Mouse (Mus musculus): ENCODE measurements around the gene Eno3. TPM values are rescaled to one million over a fixed set of nuclear protein-coding genes. Genes with fewer than 3 reads are reported as not detected.

The Eno3 gene
- polyA plus RNA-seq, 1 experiment from 2014 or later, result 12.0 TPM

GRCm38 (mm10) chr11:70697376-70697775 is 40.4 kb downstream of the Eno3 start:
- no peaks in the 10 kb centered on the region for H3K9me3 ChIP-seq
- H3K27me3 ChIP-seq, result 0 out of 2 replicates have a peak, but pooled peaks cover 2% of the 10 kb centered on the region
- H3K4me1 ChIP-seq, result peaks cover 19% of the 10 kb centered on the region
- H3K4me2 ChIP-seq (replicated peaks), result no peak overlapping the region
- 75% methylated on average over 3 of the region's 3 CpGs for WGBS
- H3K36me3 ChIP-seq, result no peaks in the 10 kb centered on the region
- no peak for ATAC-seq (ENCODE audit: low FRiP score, low read depth)
- H3K27ac ChIP-seq (replicated peaks), result no peak overlapping the region
- H3K9ac ChIP-seq (replicated peaks), result no peak overlapping the region
- no peak overlapping the region for H3K4me3 ChIP-seq

GRCm38 (mm10) chr11:70699051-70699450 is 42.0 kb downstream of the Eno3 start:
- Histone ChIP-seq H3K4me1 (peaks cover 24% of the 10 kb centered on the region), H3K27me3 (0 out of 2 replicates have a peak, but pooled peaks cover 2% of the 10 kb centered on the region), H3K27ac (replicated peaks) (no peak overlapping the region), H3K9ac (replicated peaks) (no peak overlapping the region), H3K4me3 (no peak overlapping the region), H3K36me3 (peaks cover 6% of the 10 kb centered on the region), H3K4me2 (replicated peaks) (no peak overlapping the region; the same call in 1 of the 2 replicates), H3K9me3 (no peaks in the 10 kb centered on the region)
- no peak for ATAC-seq (ENCODE audit: low FRiP score, low read depth)
- 77% methylated on average over 2 of the region's 2 CpGs for WGBS

- H3K27me3 ChIP-seq, result 0 out of 2 replicates have a peak, but pooled peaks cover 2% of the 10 kb centered on the region
Observed at GRCm38 (mm10) chr11:70699722-70700556, 42.9 kb downstream of the Eno3 start, which contains the start of the genes Inca1 and Kif1c. TSS of gene Inca1 (minus strand) at chr11:70700155. TSS of gene Kif1c (plus strand) at chr11:70700548.

GRCm38 (mm10) chr11:70700613-70701012 is 43.6 kb downstream of the Eno3 start:
- WGBS, result 0% methylated on average over 34 of the region's 34 CpGs
- peak; percentile 42 for ATAC-seq (ENCODE audit: low FRiP score, low read depth)
- Histone ChIP-seq H3K4me3 (peak overlapping the region; percentile 89), H3K27ac (replicated peaks) (peak overlapping the region; percentile 91), H3K36me3 (peaks cover 22% of the 10 kb centered on the region), H3K27me3 (0 out of 2 replicates have a peak, but pooled peaks cover 2% of the 10 kb centered on the region), H3K9ac (replicated peaks) (peak overlapping the region; percentile 90), H3K4me2 (replicated peaks) (peak overlapping the region; percentile 84), H3K4me1 (peaks cover 24% of the 10 kb centered on the region), H3K9me3 (no peaks in the 10 kb centered on the region)

More at GRCm38 (mm10) chr11:70699722-70700556, 42.9 kb downstream of the Eno3 start, which contains the start of the genes Inca1 and Kif1c:
- H3K9me3 ChIP-seq, result no peaks in the 10 kb centered on the region
- peak within 1 kb of the TSS; percentile 91 for H3K27ac ChIP-seq (replicated peaks)
- ATAC-seq (ENCODE audit: low FRiP score, low read depth), result peak; percentile 93
- H3K4me2 ChIP-seq (replicated peaks), result peak within 1 kb of the TSS; percentile 84
- WGBS, result under 1% methylated on average over 59 of the region's 69 CpGs
- peak within 1 kb of the TSS; percentile 89 for H3K4me3 ChIP-seq
- peaks cover 24% of the 10 kb centered on the region for H3K4me1 ChIP-seq
- peaks cover 15% of the 10 kb centered on the region for H3K36me3 ChIP-seq
- peak within 1 kb of the TSS; percentile 90 for H3K9ac ChIP-seq (replicated peaks)

GRCm38 (mm10) chr11:70701221-70701955 is 44.4 kb downstream of the Eno3 start:
- H3K4me3 ChIP-seq, result peak overlapping the region; percentile 89
- peak; percentile 10; the same call in 1 of the 2 replicates for ATAC-seq (ENCODE audit: low FRiP score, low read depth)
- H3K27me3 ChIP-seq, result 0 out of 2 replicates have a peak, but pooled peaks cover 2% of the 10 kb centered on the region
- H3K36me3 ChIP-seq, result peaks cover 30% of the 10 kb centered on the region
- peak overlapping the region; percentile 90 for H3K9ac ChIP-seq (replicated peaks)
- no peak overlapping the region for H3K27ac ChIP-seq (replicated peaks)
- 12% methylated on average over 10 of the region's 10 CpGs for WGBS
- no peaks in the 10 kb centered on the region for H3K9me3 ChIP-seq
- H3K4me2 ChIP-seq (replicated peaks), result peak overlapping the region; percentile 84
- H3K4me1 ChIP-seq, result peaks cover 24% of the 10 kb centered on the region

GRCm38 (mm10) chr11:70701984-70702733 is 45.2 kb downstream of the Eno3 start:
- H3K27ac ChIP-seq (replicated peaks), result no peak overlapping the region
- H3K9ac ChIP-seq (replicated peaks), result peak overlapping the region; percentile 90; the same call in 1 of the 2 replicates
- 0 out of 2 replicates have a peak, but pooled peaks cover 2% of the 10 kb centered on the region for H3K27me3 ChIP-seq
- H3K4me2 ChIP-seq (replicated peaks), result peak overlapping the region; percentile 84; the same call in 1 of the 2 replicates
- H3K4me3 ChIP-seq, result peak overlapping the region; percentile 89; the same call in 1 of the 2 replicates
- H3K9me3 ChIP-seq, result no peaks in the 10 kb centered on the region
- peaks cover 24% of the 10 kb centered on the region for H3K4me1 ChIP-seq
- no peak for ATAC-seq (ENCODE audit: low FRiP score, low read depth)
- H3K36me3 ChIP-seq, result peaks cover 37% of the 10 kb centered on the region
- WGBS, result 84% methylated on average over 6 of the region's 6 CpGs

- 76% methylated on average over 6 of the region's 6 CpGs for WGBS
- H3K36me3 ChIP-seq, result peaks cover 43% of the 10 kb centered on the region
Observed at GRCm38 (mm10) chr11:70702781-70703180, 45.8 kb downstream of the Eno3 start.

GRCm38 (mm10) chr11:70706127-70706526 is 49.1 kb downstream of the Eno3 start:
- H3K27me3 ChIP-seq, result no peaks in the 10 kb centered on the region
- no peak for ATAC-seq (ENCODE audit: low FRiP score, low read depth)
- peaks cover 73% of the 10 kb centered on the region for H3K36me3 ChIP-seq
- H3K9me3 ChIP-seq, result no peaks in the 10 kb centered on the region
- H3K9ac ChIP-seq (replicated peaks), result no peak overlapping the region
- no peak overlapping the region for H3K27ac ChIP-seq (replicated peaks)
- peaks cover 15% of the 10 kb centered on the region for H3K4me1 ChIP-seq
- 87% methylated on average over 3 of the region's 3 CpGs for WGBS
- H3K4me3 ChIP-seq, result no peak overlapping the region
- H3K4me2 ChIP-seq (replicated peaks), result no peak overlapping the region

More at GRCm38 (mm10) chr11:70702781-70703180, 45.8 kb downstream of the Eno3 start:
- Histone ChIP-seq H3K9me3 (no peaks in the 10 kb centered on the region), H3K27me3 (0 out of 2 replicates have a peak, but pooled peaks cover 2% of the 10 kb centered on the region), H3K4me1 (peaks cover 24% of the 10 kb centered on the region), H3K9ac (replicated peaks) (0 out of 2 replicates have a peak overlapping the region, but pooled peaks have one; percentile 28), H3K4me2 (replicated peaks) (no peak overlapping the region), H3K27ac (replicated peaks) (no peak overlapping the region), H3K4me3 (no peak overlapping the region)
- no peak for ATAC-seq (ENCODE audit: low FRiP score, low read depth)

GRCm38 (mm10) chr11:70711026-70711425 is 54.0 kb downstream of the Eno3 start:
- ATAC-seq (ENCODE audit: low FRiP score, low read depth), result no peak
- H3K27ac ChIP-seq (replicated peaks), result no peak overlapping the region
- H3K4me3 ChIP-seq, result no peak overlapping the region
- no peaks in the 10 kb centered on the region for H3K9me3 ChIP-seq
- no peaks in the 10 kb centered on the region for H3K27me3 ChIP-seq
- H3K9ac ChIP-seq (replicated peaks), result no peak overlapping the region
- peaks cover 59% of the 10 kb centered on the region for H3K36me3 ChIP-seq
- WGBS, result 94% methylated on average over 10 of the region's 10 CpGs
- H3K4me1 ChIP-seq, result no peaks in the 10 kb centered on the region
- no peak overlapping the region for H3K4me2 ChIP-seq (replicated peaks)

All from midbrain, embryonic 12.5 days (tissue).